Mouse (Mus musculus): ENCODE measurements around the gene Gm8857. TPM values are rescaled to one million over a fixed set of nuclear protein-coding genes. Genes with fewer than 3 reads are reported as not detected.

Gm8857 gene
- polyA plus RNA-seq (2012; ENCODE audit: low replicate concordance): not detected in 2 replicates

GRCm38 (mm10) chr5:10947505-10947904 lies at the start of gene Gm8857, which contains the start of gene Gm8871:
Gene Gm8857 (plus strand): TSS chr5:10947807.
Gene Gm8871 (plus strand): TSS chr5:10947805.

Other genes starting within 250 kb of the Gm8857 start
- not detected in 2 replicates for gene Gm8871, start within 50 bp of the Gm8857 start, polyA plus RNA-seq (2012; ENCODE audit: low replicate concordance)
- gene Gm8879, start 179.8 kb downstream of the Gm8857 start, polyA plus RNA-seq (2012; ENCODE audit: low replicate concordance): not detected in 2 replicates
- gene Gm5861, start 235.3 kb downstream of the Gm8857 start, polyA plus RNA-seq (2012; ENCODE audit: low replicate concordance): not detected in 2 replicates

Data from leukemia stem cell, adult 10-12 weeks (primary cell).